Mouse (Mus musculus): Measurements from ENCODE around the gene St6galnac6.

The St6galnac6 gene

DNA sequence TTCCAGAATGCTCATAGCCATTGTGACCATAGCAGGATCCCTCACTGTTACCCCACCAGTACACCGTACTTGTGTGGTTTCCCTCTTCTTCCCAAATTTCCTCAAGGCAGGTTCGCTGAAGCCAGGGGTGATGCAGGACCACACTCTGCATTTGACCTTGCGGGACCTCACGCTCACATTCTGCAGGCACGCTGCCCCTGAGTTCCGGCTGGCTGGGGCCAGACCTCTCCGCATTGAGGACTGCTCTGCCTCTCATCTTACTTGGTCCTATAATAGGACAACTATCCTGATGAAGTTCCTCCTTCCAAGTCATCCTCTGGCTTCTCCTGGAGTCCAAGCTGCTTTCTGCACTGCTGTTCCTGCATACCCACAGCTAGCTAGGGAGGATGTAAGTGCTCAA, 37.1 kb downstream of the St6galnac6 start:
- TF ChIP-seq GATA4 (IDR thresholded peaks at IDR 0.05; ENCODE audit: insufficient replicate concordance, low read length): no peak

DNA sequence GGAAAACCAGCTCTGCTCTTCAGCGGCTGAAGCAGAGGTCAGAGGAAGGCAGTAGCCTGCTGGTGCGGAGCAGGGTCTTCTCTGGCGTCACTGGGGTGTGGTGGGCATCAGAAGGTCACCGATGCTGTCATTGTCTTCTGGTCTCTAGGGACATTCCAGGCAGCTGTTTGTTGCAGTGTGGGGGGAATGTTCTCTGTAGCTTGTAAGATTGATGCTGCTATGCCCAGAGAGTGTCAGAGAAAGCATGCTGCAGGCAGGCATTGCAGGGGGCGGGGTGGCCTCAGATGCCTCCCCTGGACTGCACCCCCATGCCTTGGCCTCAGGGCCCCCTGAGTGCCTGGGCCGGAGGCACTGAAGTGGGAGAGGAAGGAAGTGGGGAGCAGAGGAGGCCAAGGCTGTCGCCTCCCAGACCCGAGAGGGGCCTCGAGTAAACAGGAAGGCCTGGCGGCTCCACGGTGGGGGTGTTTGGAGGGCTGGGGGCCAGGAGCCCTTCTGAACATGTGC, 38.3 kb downstream of the St6galnac6 start:
- peak; percentile 92; the same call in 1 of the 2 replicates for TF ChIP-seq GATA4 (IDR thresholded peaks at IDR 0.05; ENCODE audit: insufficient replicate concordance, low read length)

- TF ChIP-seq GATA4 (IDR thresholded peaks at IDR 0.05; ENCODE audit: insufficient replicate concordance, low read length): peak; percentile 74; the same call in 1 of the 2 replicates
These were observed 40.1 kb downstream of the St6galnac6 start for GRCm38 (mm10) chr2:32639632-32640031.

GRCm38 (mm10) chr2:32640550-32641051, 41.1 kb downstream of the St6galnac6 start:
- TF ChIP-seq GATA4 (IDR thresholded peaks at IDR 0.05; ENCODE audit: insufficient replicate concordance, low read length): no peak

DNA sequence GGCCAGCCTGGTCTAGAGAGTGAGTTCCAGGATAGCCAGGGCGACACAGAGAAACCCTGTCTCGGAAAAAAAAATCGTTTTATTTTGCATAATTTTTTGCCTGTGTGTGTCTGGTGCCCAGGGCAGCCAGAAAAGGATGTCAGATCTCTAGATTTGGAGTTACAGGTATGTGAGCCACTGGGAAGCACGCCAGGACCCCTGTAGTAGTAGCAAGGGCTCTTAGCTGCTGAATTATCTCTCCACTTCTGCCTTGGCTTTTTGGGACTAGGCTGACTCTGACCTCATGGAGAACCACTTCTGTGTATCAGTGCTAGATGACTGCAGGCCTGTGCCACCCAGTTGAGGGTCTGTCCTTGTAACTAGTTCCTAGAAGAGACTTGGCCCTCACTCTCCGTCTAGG, 42.3 kb downstream of the St6galnac6 start:
- TF ChIP-seq GATA4 (IDR thresholded peaks at IDR 0.05; ENCODE audit: insufficient replicate concordance, low read length): no peak

- TF ChIP-seq GATA4 (IDR thresholded peaks at IDR 0.05; ENCODE audit: insufficient replicate concordance, low read length): peak; percentile 86; the same call in 1 of the 2 replicates
These were observed 43.3 kb downstream of the St6galnac6 start for GRCm38 (mm10) chr2:32642813-32643212.

- peak; percentile 84; the same call in 1 of the 2 replicates for TF ChIP-seq GATA4 (IDR thresholded peaks at IDR 0.05; ENCODE audit: insufficient replicate concordance, low read length)
These were observed 44.6 kb downstream of the St6galnac6 start for GRCm38 (mm10) chr2:32644083-32644482.

DNA sequence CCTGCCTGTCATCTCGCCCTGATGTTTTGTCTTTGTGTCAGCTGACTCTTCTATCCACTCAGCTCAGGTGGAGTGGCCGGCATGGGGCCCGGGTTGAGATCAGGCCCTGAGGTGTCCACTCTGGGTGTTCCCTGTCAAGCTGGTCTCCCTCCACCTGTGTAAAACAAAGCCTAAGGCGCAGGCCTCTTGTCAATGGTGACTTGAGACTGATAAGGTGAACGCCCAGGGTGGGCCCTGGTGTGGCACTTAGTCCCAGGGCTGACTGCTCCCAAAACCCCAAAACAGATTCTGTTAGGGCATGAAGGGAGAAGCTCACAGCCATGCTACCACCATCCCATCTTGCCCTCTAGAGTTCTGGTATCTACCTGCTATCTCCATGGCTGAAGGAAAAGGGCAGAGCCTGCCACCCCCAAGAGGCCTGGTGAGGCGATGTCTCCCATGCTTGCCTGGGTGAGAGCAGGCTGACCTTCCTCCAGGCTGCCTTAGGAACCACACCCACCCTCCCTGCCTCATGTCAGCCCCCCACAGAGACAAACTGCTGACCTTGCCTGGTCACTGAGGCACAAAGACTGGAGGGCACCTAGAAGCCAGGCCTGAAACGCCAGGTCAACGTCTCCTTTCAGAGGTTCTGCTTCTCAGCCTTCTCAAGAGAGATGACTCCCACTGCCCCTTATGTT, 45.4 kb downstream of the St6galnac6 start:
- TF ChIP-seq GATA4 (IDR thresholded peaks at IDR 0.05; ENCODE audit: insufficient replicate concordance, low read length): no peak

- TF ChIP-seq GATA4 (IDR thresholded peaks at IDR 0.05; ENCODE audit: insufficient replicate concordance, low read length): no peak
These were observed 46.1 kb downstream of the St6galnac6 start for GRCm38 (mm10) chr2:32645647-32646046.

DNA sequence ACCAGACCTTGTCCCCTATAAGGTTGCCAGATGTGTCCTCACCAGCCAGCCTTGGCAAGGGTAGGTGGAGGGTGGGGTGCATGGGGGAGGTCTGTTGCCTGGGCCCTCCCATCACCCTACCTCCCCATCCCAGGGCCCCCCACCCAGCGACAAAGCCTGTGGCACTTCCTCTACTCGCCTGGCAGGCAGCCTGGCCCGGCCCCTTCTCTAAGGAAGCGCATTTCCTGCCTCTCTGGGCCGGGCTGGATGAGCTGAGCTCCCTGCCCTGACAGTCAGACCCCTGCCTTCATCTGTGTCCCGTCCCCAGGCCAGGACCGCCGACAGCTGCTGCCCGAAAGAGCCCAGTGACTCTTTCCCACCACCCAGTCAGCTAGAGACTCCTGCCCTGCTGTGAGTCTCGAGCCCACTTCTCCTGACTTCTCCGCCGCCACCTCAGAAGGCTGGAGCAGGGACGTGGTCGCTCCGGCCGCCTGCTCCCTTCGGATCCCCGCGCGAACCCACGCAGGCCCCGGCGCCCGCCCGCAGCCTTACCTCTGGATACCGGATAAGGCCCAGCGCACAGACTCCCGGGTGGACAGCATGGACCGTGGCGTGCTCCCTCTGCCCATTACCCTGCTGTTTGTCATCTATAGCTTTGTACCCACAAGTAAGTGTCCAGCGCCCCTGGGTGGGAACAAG, 47.0 kb downstream of the St6galnac6 start, which contains the start of gene Eng:
Eng (plus strand) TSS at position 217 of the 678 bp plus-strand sequence.
- no peak; the same call in 1 of the 2 replicates for TF ChIP-seq GATA4 (IDR thresholded peaks at IDR 0.05; ENCODE audit: insufficient replicate concordance, low read length)

- TF ChIP-seq GATA4 (IDR thresholded peaks at IDR 0.05; ENCODE audit: insufficient replicate concordance, low read length): no peak
These were observed 47.9 kb downstream of the St6galnac6 start for GRCm38 (mm10) chr2:32647366-32647765.

- TF ChIP-seq GATA4 (IDR thresholded peaks at IDR 0.05; ENCODE audit: insufficient replicate concordance, low read length): no peak
These were observed 54.3 kb downstream of the St6galnac6 start for GRCm38 (mm10) chr2:32653764-32654163.

DNA sequence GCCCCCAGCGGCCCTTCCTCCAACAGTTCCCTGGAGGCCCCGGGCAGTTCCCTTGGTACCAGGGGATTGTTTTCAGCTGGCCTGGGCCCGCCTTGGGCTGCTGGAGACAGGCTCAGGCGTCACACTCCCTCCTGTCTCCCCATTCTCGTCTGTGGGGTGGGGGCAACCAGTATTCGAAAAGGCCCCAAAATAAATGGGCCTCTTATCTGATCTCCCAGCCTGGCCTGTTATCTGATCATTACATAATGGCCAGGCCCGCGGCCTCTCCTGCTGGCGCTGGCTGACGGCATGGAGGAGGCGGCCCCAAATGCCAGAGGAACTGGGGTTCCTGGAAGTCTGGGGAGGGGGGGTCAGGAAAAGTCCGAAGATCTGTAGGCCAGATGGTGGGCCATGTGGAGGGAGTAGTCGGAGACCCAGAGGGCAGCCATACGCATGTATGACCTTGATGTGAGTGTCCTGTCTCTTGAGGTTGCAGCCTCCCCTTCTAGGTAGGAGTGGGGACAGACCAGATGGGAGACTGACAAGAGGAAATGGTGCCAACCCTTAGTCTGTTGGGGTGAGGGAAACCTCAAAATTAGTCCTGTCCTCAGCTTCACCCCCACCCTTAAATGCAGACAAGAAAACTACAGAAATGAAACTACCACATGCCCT, 55.4 kb downstream of the St6galnac6 start:
- TF ChIP-seq GATA4 (IDR thresholded peaks at IDR 0.05; ENCODE audit: insufficient replicate concordance, low read length): no peak; the same call in 1 of the 2 replicates

DNA sequence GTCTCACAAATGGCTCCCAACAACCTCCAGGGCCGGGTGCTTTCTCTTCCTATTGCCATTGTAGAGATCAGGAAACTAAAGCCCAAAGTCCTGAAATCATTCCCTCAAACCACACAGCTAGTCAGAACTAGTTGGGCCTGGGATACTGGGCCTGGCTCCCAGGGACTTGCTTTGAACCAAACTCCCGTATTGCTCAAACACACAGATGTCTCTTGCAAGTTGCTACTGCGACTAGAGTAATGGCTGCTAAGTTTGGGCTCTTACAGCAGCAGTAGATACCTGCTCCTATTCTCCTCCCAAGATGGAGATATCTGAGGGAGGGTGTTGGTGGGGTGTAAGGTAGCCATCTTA, 55.9 kb downstream of the St6galnac6 start:
- TF ChIP-seq GATA4 (IDR thresholded peaks at IDR 0.05; ENCODE audit: insufficient replicate concordance, low read length): no peak

DNA sequence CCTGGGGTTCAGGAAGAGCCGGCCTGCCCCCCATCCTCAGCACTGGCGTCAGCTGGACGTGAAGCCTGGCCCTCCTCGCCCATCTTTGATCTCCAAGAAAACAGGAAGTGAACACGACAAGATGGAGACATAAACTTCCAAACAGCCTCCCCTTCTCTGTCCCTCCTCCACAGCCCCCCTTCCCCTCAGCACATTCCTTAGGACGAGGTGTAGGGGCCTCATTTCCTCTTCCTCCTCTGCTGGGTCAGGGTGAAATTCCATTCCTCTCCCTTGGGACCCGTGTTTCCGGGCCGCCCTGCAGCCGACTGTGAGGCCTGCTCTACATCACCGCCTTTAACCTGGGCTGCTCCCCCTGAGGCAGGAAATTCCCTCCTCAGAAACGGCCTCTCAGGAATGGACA, 56.3 kb downstream of the St6galnac6 start:
- TF ChIP-seq GATA4 (IDR thresholded peaks at IDR 0.05; ENCODE audit: insufficient replicate concordance, low read length): peak; percentile 51; the same call in 1 of the 2 replicates
